Mouse (Mus musculus) lung, postnatal 0 days (tissue): Measurements from ENCODE around the gene Syt7. TPM values are rescaled to one million over a fixed set of nuclear protein-coding genes. Genes with fewer than 3 reads are reported as not detected.

ENCODE experiments used
- ATAC-seq: fragments of 200-750 bp; cut with Nextera tagmentation; 2 replicates; pipeline ENCODE4 v1.8.0; 2017; ENCODE audit warnings: moderate library complexity
- DNase-seq: peaks from one replicate; pipeline ENCODE4 v3.0.0-alpha.2; 2016; ENCODE audit warnings: low spot score
- H3K27ac ChIP-seq: fragments of 300-500 bp; sonication (generic); 2 replicates; pipeline ENCODE4 v1.5.1; 2014; ENCODE audit warnings: antibody characterized with exemption, mild to moderate bottlenecking, low read length, mixed read lengths
- H3K27me3 ChIP-seq: fragments of 300-500 bp; sonication (generic); replicated peaks from 2 replicates; pipeline ENCODE4 v1.6.1; 2014; ENCODE audit warnings: low read length, mixed read lengths; ENCODE audit not compliant: insufficient read depth
- H3K36me3 ChIP-seq: fragments of 300-500 bp; sonication (generic); 2 replicates; pipeline ENCODE4 v1.6.1; 2014; ENCODE audit warnings: low read length, mixed read lengths; ENCODE audit not compliant: insufficient read depth
- H3K4me1 ChIP-seq: fragments of 300-500 bp; sonication (generic); 2 replicates; pipeline ENCODE4 v1.6.1; 2014; ENCODE audit warnings: antibody characterized with exemption, low read depth, low read length, mixed read lengths; ENCODE audit not compliant: insufficient read depth
- H3K4me2 ChIP-seq: fragments of 300-500 bp; sonication (generic); replicated peaks from 2 replicates; pipeline ENCODE4 v1.6.1; 2014; ENCODE audit warnings: low read depth, mild to moderate bottlenecking, low read length, moderate library complexity, mixed read lengths
- H3K4me3 ChIP-seq: fragments of 300-500 bp; sonication (generic); 2 replicates; pipeline ENCODE4 v1.5.1; 2014; ENCODE audit warnings: low read depth, low read length
- H3K9ac ChIP-seq: fragments of 300-500 bp; sonication (generic); replicated peaks from 2 replicates; pipeline ENCODE4 v1.6.1; 2014; ENCODE audit warnings: low read depth, mild to moderate bottlenecking
- H3K9me3 ChIP-seq: fragments of 300-500 bp; sonication (generic); 2 replicates; pipeline ENCODE4 v1.6.1; 2016; ENCODE audit warnings: low read length, mixed read lengths
- CTCF ChIP-seq: IDR thresholded peaks from 2 replicates; pipeline ENCODE4 v1.5.1; 2016; ENCODE audit warnings: antibody characterized with exemption, mild to moderate bottlenecking
- EP300 ChIP-seq: IDR thresholded peaks from 2 replicates; pipeline ENCODE4 v1.6.1; 2016; ENCODE audit warnings: antibody characterized with exemption, mild to moderate bottlenecking, control low read depth
- WGBS: fragments of 180-500 bp; shearing (Covaris S2); extraction: QIAGEN DNeasy Blood & Tissue Kit; methylation state at CpG from one replicate; pipeline ENCODE4 v1.1.7; 2014; 5-methylcytosine and 5-hydroxymethylcytosine counted together
- polyA plus RNA-seq: library from polyadenylated mRNA; unstranded; fragments of >200 nt; fragmentation: Nextera tagmentation; extraction: Ambion mirVana; gene quantifications from 2 replicates; pipeline ENCODE4 v1.2.1, GENCODE M21; 2015

Gene Syt7
- polyA plus RNA-seq, 1 experiment from 2014 or later: 3.0 TPM

DNA sequence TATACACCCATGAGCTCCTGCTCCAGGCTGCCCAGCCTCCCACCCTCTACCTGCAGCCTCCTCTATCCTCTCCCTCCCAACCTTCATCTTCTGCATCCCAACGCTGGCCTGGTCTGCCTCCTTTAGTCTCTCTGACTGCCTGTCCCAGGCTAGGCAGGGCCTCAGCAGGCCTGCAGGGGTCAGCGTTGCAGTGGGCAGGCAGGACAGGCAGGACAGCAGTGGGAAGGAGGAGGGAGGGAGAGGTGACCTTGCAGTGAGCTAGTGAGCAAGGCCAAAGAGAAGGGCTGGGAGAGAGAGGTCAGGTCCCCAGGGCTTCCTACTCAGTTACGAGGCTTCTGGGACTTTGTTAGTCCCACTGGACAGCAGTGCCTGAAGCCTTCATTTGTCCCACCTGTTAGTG is 3.1 kb downstream of the Syt7 start:
- Histone ChIP-seq H3K4me3 (no peak overlapping the region), H3K9ac (no peak overlapping the region), H3K4me1 (peaks cover 3% of the 10 kb centered on the region; the same call in 1 of the 2 replicates), H3K4me2 (no peak overlapping the region), H3K27ac (no peak overlapping the region), H3K36me3 (no peaks in the 10 kb centered on the region), H3K9me3 (no peaks in the 10 kb centered on the region), H3K27me3 (peaks cover 9% of the 10 kb centered on the region)
- ATAC-seq: no peak
- 15% methylated on average over 3 of the region's 3 CpGs for WGBS
- TF ChIP-seq EP300 (no peak), CTCF (peak; percentile 79)
- DNase-seq: peak; percentile 45

DNA sequence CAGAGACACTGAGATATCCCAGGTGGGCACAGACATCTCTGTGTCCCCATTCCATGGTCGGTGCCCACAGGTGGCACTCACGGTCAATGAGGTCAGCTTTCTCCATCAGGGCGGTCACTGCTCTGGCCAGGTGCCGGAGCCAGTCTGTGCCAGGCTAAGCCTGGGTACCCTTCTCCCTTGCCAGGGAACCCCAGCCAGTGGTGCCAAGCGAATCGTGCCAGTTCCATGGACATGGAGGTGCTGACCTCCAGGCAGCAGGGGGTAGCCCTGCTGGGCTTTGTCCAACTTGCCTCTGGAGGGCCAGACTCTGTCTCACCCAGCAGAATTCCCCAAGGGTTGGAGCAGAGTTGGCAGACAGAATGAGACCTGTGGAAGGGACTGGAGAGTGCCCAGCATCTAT is 4.6 kb downstream of the Syt7 start:
- H3K4me2 ChIP-seq: no peak overlapping the region
- no peaks in the 10 kb centered on the region for H3K9me3 ChIP-seq
- H3K36me3 ChIP-seq: no peaks in the 10 kb centered on the region
- no peak overlapping the region for H3K9ac ChIP-seq
- H3K4me3 ChIP-seq: no peak overlapping the region
- 88% methylated on average over 6 of the region's 6 CpGs for WGBS
- TF ChIP-seq CTCF: no peak
- no peak for TF ChIP-seq EP300
- peaks cover 3% of the 10 kb centered on the region; the same call in 1 of the 2 replicates for H3K4me1 ChIP-seq
- no peak for ATAC-seq
- no peak for DNase-seq
- peaks cover 9% of the 10 kb centered on the region for H3K27me3 ChIP-seq
- no peak overlapping the region for H3K27ac ChIP-seq

DNA sequence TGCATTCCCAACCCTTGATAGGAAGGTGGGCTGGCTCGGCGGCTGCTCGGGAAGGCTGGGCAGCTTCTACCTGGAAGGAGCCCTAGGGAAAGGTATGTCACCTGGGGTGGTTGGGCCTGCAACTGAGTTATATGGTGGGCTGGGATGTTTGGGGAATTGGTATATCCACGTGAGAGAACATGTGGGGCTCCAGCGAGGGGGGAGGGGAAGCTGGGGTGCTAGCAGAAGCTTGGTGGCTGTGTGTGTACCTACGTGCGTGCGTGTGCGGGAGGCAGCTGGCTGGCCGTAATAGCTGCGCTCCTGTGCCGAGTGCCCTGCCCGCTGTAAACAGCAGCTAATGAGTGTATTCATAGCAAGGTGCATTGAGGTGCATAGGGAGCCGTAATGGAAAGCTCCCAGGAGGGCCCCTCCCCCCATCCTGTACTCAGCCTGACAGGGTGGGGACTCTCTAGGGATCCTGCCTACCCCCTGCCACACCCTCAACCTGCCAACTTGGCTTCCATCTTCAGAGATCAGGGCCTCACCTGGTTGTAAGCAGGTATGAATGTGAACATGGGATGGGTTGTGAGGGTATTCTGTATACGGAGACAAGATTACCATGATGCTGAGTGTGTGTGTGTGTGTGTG is 5.1 kb downstream of the Syt7 start:
- H3K9ac ChIP-seq: no peak overlapping the region
- H3K4me2 ChIP-seq: no peak overlapping the region
- no peak for ATAC-seq
- H3K4me1 ChIP-seq: peaks cover 3% of the 10 kb centered on the region; the same call in 1 of the 2 replicates
- H3K27ac ChIP-seq: no peak overlapping the region
- H3K27me3 ChIP-seq: peaks cover 9% of the 10 kb centered on the region
- DNase-seq: no peak
- no peaks in the 10 kb centered on the region for H3K9me3 ChIP-seq
- TF ChIP-seq EP300: no peak
- TF ChIP-seq CTCF: no peak
- 73% methylated on average over 15 of the region's 15 CpGs for WGBS
- H3K36me3 ChIP-seq: no peaks in the 10 kb centered on the region
- H3K4me3 ChIP-seq: no peak overlapping the region

DNA sequence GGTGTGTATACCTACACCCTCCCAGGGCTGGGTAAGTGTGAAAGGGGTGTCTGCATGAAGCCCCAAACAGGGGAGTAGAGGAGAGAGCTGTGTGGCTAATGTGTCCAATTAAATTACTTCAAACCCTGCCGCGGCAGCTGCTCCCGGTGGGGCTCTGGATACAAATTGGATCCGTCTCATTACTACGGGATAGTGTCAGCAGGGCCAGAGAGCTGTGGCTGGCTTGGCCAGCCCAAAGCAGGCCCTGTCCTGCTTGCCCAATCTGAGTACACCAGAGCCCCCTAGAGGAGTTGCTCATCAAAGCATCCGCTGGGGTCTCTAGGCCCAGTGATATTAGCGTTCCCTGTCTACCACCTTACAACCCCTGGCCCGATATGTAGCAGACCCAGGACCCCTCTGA is 6.3 kb downstream of the Syt7 start:
- Histone ChIP-seq H3K4me2 (no peak overlapping the region), H3K27me3 (peaks cover 3% of the 10 kb centered on the region), H3K36me3 (no peaks in the 10 kb centered on the region), H3K27ac (no peak overlapping the region), H3K4me3 (no peak overlapping the region), H3K4me1 (no peaks in the 10 kb centered on the region), H3K9ac (no peak overlapping the region), H3K9me3 (no peaks in the 10 kb centered on the region)
- DNase-seq (no peak), ATAC-seq (no peak)
- peak; percentile 47 for TF ChIP-seq CTCF
- TF ChIP-seq EP300: no peak
- WGBS: 28% methylated on average over 8 of the region's 8 CpGs

DNA sequence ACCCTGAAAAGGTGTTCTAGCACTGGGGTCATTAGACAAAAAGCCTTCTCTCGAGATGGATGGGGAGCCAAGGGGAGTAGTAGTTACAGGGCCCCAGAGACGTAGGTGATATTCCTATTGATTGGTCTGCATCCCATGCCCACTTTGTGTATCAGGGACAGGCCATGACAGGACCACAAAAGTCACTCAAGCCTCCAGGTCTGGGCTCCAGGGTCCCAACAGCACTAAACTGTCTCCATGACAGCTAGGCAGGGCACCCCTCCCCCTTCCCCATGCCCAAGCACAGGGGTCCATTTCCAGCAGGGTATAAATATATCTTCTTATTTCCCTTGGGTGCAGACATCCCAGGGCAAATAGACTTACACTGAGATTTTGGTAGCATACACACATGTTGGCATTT is 8.1 kb downstream of the Syt7 start:
- Histone ChIP-seq H3K4me3 (no peak overlapping the region), H3K4me2 (no peak overlapping the region), H3K27ac (no peak overlapping the region), H3K4me1 (no peaks in the 10 kb centered on the region), H3K9ac (no peak overlapping the region), H3K9me3 (no peaks in the 10 kb centered on the region), H3K27me3 (no peaks in the 10 kb centered on the region), H3K36me3 (no peaks in the 10 kb centered on the region)
- DNase-seq: no peak
- WGBS: 78% methylated on average over 2 of the region's 2 CpGs
- TF ChIP-seq EP300: no peak
- TF ChIP-seq CTCF: no peak
- no peak for ATAC-seq

DNA sequence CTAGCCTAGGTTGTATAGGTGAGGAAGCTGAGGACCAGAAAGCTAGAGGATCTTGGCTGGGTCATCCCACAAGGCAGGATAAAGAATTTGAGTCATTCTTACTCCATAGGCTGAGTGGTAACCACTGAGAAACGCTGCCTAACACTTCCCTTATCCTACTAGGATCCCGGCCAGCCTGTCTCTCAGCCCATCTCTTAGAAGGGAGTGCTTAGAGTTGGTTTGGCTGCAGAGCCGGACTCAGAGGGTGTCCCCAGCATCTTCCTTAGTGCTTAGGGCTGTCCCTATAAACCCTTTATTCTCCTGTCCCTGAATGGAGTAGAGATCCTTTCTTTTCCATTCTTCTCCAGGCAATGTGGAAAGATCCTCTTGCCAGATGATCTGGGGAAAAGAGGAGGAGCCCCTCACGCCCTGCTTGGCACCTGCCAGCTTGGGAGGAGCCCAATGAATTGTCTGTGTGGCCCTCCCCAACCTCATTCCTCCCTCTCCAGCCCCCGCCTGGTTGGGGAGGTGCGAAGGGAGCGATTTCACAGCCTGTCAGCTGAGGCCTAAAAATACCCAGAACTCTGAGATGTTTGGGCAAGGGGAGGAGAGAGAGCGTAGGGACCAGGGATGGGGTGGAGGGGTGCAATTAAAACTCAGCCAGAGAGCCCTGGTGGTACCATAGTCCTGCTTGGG is 8.7 kb downstream of the Syt7 start:
- Histone ChIP-seq H3K9me3 (no peaks in the 10 kb centered on the region), H3K27ac (no peak overlapping the region), H3K4me1 (no peaks in the 10 kb centered on the region), H3K36me3 (no peaks in the 10 kb centered on the region), H3K27me3 (no peaks in the 10 kb centered on the region), H3K4me3 (no peak overlapping the region), H3K9ac (no peak overlapping the region), H3K4me2 (no peak overlapping the region)
- 40% methylated on average over 8 of the region's 8 CpGs for whole genome bisulfite sequencing
- DNase-seq (no peak), ATAC-seq (no peak)
- no peak for TF ChIP-seq EP300
- TF ChIP-seq CTCF: no peak
